Mouse (Mus musculus) layer of hippocampus, postnatal 10 days (tissue): ENCODE results near the gene Gm39653. TPM values are rescaled to one million over a fixed set of nuclear protein-coding genes. Genes with fewer than 3 reads are reported as not detected.
"Not testable (repeated sequence)": the region's sequence is repeated elsewhere in the genome, so short reads cannot be mapped to it uniquely, and the experiment has no call there.

ENCODE experiments used
- DNase-seq, 2 experiments: peaks; one replicate each; pipeline ENCODE4 v3.0.0; 2021; ENCODE audit warnings: low spot score in 2 of 2
- long read RNA-seq: library from polyadenylated mRNA; stranded (forward); transcript quantifications from one replicate; pipeline ENCODE4 v2.0.0, GENCODE M21; 2023
- total RNA-seq, 2 experiments: library from RNA; stranded (reverse); gene quantifications; 2 replicates each; pipeline ENCODE4 v1.2.3; 2021

Gene Gm39653
- not detected for total RNA-seq
- long read RNA-seq = 0 reads

DNA sequence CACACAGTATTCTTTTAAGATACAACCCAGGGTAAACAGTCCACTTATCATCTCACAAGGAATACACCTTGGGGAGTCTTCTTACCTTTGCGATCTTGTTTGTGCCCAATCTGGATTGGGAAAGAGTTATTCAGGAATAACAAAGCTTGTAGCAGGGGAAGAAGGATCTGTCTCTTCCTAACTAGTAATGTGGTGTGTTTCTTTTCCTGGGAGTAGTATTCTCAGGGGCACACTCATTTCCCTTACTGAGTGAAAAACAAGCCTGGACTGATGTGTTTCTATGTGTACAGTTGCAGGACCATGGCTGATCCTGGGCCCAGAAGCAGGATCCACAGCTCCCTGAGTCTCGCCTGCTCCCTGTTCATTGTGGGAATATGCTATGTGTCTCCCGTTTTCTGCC, at the start of gene Gm39653:
Gm39653 (plus strand) TSS at position 301 of the 400 bp plus-strand sequence.
- DNase-seq = no peak

DNA sequence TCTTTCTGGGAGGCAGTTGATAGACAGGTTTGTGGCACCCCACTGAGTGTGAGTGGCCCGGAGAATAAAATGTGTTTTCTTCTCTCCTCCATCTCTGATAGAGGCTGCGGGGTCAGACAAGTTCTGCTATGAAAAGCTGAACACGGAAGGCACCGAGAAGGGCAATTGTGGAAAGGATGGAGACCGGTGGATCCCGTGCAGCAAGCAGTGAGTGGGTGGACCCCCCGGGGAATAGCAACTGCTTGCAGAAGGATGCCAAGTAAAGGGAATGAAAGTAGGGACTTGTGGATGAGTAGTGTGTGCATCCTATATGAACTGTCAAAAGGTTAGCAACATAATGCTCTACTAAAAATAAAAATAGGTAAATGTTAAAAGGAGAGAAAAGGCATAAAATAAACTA, 49.3 kb upstream of the Gm39653 start:
- no peak for DNase-seq

DNA sequence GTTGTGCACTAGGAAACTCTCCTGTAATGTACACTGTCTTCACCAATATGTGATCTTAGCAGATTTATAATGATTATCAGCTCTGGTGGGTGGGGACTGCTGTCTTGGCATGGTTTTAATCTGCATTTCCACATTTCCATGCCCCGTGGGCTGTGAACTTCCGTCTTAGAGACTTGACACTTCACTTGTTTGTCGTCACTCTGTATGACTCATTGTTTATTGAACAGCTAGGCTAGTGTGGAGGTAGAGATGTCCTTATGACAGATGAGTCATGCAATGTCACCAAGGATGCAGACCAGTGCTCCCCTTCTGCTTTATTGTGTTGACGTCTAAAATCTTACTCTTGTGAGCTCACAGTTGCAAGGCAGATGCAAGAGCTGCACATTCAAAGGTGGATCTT, 48.7 kb upstream of the Gm39653 start:
- no peak for DNase-seq

DNA sequence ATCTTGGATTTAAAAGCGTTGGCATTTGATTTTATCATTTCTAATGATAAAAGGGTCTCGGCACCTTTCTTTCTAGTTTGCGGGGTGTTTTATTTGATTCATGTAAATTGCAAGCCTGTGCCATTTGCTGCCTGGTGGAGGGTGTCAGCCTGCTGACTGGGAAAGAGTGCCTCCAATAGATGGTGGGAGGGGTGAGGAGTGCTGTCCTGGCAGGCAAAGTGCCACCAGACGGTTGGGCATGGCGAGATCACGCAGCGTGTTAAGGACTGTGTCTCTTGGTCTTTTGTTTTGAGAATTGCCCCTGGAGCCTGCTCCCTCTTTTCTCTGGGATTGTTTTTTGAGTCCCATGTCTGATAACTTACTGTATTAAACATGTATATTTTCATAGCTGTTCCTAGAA, 43.5 kb upstream of the Gm39653 start:
- DNase-seq = no peak

DNA sequence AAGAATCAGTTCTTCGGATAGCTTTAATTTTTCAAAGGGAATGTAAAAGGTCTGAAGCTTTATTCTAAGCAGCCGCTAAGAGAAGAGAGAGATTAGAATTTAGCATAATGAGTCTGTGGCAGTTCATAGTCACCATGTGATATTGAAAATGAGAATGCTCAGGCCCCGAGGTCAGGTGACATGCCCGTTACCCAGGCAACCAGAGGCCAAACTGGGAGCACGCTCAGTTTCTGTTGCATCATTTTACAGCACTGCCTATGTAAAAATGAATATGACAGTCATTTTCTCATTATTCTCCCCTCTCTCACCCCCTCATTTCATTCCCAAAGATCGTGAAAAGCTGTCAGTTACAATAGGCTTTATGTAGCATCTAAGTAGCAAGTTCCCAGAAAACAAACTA, 42.3 kb upstream of the Gm39653 start:
- no peak for DNase-seq

DNA sequence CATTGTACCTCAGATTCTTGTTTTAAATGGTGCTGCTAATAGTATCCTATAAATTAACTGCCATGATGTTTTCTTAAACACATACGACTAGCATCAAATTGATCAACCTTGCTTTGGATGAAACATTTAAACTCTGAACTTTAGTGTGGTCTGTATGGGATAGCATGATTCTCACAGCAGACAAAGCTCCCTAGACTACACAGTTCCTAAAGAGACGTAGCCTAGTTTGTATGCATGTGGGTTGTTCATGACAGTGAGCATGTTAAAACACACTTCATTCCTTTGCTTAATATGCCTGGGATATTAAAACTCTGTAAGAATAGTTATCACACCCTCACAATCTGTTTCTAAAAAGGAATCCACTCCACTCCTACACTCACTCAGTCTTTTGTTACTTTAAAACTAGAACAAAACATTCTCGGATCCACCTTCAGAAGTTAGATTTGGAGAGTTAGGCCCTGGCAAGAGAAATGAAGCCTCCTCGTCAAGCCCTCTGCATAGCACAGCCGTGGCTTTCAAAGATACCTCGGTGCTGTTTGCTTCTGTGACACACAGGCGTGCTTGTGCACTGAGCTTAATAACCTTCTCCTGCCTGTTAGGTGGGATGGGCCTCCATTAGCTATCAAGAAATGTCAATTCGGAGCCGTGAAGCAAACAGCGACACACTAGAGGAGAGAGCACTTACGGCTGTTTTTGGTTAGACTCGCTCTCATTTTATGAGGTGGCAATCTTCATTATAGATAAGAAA, 41.7 kb upstream of the Gm39653 start:
- DNase-seq = no peak

DNA sequence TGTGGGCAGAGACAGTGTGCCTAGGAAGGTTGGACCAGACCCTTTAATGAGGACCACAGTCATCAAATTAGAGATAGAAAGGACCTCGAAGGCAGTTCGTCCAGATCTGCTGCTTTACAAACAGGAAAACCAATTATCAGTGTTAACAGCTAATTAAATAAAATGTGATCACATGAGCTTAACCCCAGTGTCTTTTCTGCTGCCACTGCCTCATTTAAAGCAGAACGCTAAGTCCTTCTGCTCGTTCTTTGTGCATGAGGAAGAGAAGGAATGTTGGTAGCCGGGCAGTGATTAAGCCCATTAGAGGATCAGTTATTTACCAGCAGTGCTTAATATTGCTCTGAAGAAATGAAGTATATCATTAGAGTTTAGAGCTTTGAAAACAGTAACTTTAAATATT, 39.0 kb upstream of the Gm39653 start:
- DNase-seq = no peak

DNA sequence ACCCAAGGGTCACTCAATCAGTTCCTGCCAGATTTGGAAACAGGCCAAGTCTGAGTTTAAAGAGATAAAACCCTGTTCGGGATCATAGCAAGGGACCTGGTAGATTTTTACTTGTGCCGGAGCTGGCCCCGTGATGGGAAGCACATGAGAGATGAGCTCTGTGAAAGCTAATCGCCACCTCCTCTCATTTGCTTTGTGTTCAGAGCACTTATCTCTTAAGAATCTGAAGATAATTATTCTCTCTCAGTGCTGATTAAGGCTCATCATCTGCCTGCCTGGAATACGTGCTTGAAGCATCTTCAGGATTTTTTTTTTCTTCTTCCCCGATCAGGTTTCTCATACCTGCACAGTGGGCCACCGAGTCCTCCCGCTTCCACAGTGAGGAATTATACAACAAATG, 36.6 kb upstream of the Gm39653 start:
- DNase-seq = no peak

DNA sequence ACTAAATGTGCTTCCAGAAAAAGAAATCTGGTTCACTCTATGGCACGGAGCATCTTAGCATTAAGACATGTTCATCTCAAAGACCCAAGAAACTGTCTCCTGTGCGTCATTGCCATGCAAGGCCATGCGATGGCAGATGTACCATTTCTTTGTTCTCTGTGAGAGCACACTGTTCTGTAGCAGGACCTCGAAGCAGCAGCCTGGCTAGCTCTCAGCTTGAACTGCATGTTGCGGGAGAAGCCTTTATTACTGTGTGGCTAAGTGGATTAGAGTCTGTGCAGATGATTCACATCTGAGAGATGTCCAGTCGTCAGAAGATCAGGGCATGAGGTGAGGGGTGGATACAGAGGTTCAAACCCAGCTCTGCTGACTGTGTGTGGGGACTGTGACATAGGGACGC, 28.9 kb upstream of the Gm39653 start:
- DNase-seq = peak in 1 of 2 experiments; percentile 8

DNA sequence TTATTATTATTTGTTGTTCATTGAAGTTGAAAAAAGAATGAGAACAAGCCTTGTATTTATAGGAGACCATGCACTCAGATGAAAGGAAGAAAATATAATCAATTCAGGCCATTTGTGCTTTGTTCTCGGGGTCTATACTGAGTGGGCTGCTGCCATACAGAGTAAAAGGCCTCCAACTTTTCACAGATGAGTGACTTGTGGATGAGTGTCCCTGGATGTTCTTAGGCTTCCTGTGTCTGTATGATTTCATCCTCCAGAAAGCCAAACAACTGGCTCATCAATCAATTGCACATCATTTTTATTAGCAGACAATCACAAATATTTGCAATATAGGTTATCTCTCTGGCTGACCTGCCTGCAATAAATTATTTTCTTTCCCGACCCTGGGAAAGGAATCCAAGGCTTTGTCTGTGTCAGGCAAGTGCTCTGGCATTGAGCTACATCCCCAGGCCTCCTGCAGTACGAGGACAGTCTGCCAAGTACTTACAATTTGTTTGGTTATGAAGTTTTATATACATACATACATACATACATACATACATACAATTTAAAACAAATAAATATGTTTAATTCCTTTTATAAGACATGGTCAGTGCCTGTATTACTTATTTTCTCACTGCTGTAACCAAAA, 11.8 kb upstream of the Gm39653 start:
- no peak for DNase-seq

DNA sequence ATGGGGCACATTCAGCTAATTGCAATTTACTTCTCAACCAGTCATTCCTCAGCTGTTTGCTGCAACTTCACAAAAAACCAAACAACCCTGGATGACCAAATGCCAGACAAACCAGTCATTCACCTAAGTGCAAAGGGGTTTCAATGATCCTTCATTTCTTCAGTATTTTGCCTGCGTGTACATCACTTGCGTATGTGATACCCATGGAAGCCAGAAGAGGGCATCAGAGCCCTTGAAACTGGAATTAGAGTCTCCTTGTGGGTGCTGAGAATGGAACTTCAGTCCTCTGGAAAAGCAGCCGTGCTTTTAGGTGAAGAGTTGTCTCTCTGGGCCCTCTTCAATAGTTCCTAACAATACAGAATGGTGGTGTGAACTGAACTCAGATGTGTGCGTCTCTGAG, 6.2 kb upstream of the Gm39653 start:
- DNase-seq = no peak

DNA sequence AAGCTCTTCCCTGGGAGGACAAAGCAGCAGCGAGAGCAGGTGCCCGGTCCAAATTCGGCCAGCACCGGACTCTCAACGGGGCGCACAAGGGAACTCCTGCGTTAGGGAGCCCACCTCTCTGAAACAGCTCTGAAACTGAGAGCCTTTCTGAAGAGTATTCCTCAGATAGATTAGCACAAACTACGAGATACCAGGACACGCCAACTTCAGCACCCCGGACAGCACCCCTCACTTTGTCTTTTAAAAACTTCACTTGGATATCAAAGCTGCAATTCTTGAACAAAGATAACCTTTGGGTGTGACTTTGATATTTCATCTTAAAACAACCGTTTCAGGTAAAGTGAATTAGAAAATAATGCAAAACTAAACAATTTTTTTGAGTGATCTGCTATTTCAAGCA, 1.2 kb upstream of the Gm39653 start:
- peak; percentile 11 to 26 for DNase-seq

DNA sequence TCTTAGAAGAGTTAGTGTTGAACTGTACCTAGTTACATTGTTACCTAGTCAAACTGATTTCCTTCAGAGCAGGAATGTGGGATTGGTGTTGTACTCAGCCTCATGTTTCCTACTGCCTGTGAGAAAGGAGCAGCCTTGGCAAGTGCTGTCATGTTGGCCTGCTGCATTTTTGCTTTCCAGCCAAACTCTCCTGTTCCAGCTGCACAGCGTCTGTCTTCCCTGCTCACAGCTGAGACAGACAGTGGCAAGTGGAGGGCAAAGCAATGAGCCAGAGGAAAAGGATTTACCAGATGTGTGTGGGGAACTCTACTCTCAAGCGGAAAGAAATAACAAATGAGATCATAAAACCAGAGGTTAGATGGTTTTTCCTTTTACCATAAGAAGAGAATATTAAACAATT, 12.4 kb downstream of the Gm39653 start:
- no peak for DNase-seq

DNA sequence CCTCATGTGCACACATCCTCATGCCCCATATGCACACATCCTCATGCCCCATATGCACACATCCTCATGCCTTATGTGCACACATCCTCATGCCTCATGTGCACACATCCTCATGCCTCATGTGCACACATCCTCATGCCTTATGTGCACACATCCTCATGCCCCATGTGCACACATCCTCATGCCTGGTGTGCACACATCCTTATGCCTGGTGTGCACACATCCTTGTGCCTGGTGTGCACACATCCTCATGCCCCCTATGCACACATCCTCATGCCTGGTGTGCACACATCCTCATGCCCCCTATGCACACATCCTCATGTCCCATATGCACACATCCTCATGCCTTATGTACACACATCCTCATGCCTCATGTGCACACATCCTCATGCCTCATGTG, 14.6 kb downstream of the Gm39653 start:
- not testable (repeated sequence) for DNase-seq

DNA sequence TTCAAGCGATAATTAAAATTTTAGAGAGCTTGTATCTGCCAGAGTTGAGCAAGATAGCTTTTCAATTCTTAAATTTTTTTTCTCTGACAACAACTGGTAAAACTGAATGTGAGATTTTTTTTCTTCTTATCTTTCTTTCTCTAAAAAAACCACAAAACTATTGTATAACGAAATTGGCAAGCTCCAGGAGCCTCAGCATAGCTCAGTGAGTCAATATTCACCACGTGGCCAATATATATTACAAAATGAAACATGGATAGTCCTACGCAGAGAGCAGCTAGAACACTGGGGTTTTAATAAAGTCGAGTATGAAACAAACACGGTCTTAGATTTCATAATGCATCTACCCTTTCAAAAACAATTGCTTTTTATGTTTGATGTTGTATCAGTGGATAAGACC, 24.2 kb downstream of the Gm39653 start:
- no peak for DNase-seq

DNA sequence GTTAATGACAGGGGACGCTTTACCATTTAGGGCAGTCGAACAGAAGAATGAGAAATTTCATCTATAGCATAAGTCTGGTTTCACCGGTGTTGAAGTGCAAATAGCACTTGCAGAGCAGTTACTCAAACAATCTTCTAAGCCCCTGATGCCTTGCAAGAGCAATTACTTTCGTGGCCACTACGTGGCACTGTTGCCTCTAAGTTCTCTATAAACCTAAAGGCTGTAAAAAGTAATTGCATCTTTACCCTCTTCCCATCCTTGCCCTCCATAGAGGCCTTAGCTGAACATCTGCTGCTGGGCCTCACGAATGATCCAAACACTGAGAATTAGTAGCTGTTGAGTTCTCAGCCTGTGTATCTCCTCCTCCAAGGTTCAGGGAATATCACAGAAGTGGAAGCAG, 42.2 kb downstream of the Gm39653 start:
- peak; percentile 74 to 75 for DNase-seq

DNA sequence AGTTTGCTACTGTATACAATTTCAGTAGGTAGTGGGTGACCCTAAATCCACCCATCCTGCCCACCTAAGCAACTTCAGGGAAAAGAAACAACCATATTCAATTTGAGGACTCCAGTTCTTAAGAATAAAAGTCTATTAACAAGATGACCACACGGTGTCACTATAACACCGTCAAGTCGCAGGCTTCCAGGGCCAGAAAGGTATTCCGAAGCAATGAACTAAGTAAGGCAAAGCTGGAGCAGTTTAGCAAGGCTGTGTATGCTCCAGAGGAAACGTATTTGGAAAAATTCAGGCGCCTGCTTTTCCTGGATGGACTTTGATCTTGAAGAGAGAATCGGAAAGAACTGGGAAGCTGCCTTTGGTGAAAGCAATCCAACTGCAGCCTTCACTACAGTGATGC, 43.8 kb downstream of the Gm39653 start:
- peak; percentile 40 to 49 for DNase-seq

DNA sequence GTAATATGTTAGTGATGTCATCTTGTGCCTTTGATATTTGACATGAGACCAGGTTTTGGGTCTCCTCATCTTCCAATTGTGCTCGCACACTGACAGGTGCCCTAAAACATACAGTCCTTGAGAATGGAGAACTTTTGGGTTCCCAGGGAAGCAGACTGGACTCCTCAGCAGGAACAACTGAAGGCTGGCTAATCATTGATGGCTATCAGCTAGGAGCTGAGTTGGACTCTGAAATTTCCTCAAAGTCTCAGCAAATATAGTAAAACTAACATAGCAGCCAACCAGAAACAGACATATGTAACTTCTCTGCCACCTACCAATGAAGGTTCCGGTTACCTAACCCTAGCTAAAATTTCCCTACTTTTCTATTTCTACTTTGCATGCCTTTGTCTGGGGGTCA, 50.3 kb downstream of the Gm39653 start:
- DNase-seq = no peak

DNA sequence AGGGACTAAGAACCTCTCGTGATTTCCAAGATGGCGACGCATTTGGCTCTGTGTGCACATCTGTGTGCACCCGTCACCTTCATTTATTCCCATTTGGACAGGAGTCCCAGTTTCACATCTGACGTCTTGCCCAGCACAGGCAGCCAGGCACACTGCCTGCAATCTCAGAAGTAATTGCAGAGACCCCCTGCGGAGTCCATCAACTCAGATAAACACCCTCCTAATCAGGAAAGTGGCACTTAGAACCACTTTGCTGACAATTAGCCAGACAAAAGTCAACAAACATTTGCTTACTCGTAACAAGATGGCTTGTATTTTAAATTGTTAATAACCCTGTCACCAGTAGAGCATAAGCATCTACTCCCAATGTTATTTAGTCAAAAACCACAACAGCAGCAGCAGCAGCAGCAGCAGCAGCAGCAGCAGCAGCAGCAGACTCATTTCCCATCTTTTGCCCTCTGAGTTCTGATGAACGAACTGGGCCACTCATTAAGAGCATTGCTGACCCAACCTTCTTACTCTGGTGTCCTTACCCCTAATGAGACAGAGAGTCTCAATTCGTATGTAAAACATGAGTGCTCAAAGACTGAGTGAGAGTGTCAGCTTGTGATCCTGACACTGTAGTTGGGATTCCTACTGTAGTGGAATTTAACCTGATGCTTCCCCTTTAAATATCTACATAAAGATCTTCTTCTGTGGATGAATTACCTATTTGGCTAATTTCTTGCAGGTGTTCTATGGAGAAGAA, 51.6 kb downstream of the Gm39653 start:
- peak; percentile 11 to 13 for DNase-seq

DNA sequence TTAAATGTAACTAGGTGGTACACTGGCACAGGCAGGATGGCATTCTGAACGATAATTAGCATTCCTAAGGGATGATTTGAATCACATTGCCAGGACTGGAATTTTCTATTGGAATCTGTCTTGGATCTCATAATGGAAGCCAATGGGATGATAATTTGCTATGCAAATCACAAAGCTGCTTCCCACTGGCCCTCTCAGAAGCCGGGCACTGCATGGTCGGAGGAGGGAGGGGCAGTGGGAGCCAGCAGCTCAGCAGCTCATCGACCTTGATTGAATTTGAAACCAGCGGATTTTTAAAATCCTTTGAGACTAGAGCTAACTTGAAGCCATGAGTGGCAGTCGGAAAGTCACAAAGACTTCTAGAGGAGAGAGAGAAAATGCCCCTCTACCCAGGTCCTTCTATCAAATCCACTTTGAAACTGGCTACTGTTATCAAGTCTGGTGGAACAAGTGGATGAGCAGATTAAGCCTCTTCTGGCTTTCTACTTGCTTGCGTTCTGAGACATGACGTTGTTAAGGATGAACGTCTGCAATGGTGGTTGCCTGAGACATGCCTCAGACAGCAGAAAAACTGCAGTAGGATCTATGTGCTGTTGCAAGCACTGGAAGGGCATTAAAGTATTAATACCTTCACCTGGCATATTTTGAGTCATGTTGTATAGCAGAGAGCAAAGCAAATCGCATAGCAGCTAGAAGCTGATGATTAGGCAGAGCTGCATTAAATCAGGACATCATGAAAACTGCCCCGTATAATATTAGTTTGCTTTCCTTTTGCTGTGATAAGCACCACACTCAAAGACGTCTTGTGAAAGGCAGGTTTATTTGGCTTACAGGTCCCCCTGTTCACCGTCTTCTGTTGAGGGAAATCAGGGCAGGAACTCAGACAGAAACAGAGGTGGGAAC, 52.4 kb downstream of the Gm39653 start:
- DNase-seq = peak; percentile 16 to 27

DNA sequence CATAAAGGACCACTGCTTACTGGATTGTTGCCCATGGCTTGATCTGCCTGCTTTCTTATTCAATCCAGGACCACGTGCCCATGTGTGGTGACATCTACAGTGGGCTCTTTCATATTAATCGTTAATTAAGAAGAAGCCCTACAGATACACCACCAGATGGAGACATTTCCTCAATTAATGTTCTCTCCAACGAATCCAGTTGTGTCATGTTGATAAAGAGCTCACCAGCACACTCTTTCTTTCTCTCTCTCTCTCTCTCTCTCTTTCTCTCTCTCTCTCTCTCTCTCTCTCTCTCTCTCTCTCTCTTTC, 53.0 kb downstream of the Gm39653 start:
- DNase-seq = no peak
